Mouse (Mus musculus): Measurements from ENCODE around the gene Tmem94. TPM values are rescaled to one million over a fixed set of nuclear protein-coding genes. Genes with fewer than 3 reads are reported as not detected.
A peak's percentile ranks its signal among the peaks of the same experiment; 100 is the strongest.

Tmem94 gene
- total RNA-seq, 2 experiments from 2014 or later = 85.1 to 88.2 TPM

GRCm38 (mm10) chr11:115830550-115831325, 65.5 kb downstream of the Tmem94 start:
- DNase-seq (ENCODE audit: low spot score) = no peak

- no peak for DNase-seq (ENCODE audit: low spot score)
These were observed 66.3 kb downstream of the Tmem94 start for GRCm38 (mm10) chr11:115831518-115831917.

- DNase-seq (ENCODE audit: low spot score) = no peak
These were observed 66.8 kb downstream of the Tmem94 start for GRCm38 (mm10) chr11:115832064-115832463.

- DNase-seq (ENCODE audit: low spot score) = peak; percentile 59
These were observed 67.3 kb downstream of the Tmem94 start for GRCm38 (mm10) chr11:115832523-115832922.

GRCm38 (mm10) chr11:115833021-115833513, 67.8 kb downstream of the Tmem94 start:
- DNase-seq (ENCODE audit: low spot score) = no peak

GRCm38 (mm10) chr11:115834033-115834432, 68.8 kb downstream of the Tmem94 start:
- DNase-seq (ENCODE audit: low spot score) = no peak

GRCm38 (mm10) chr11:115836656-115837395, 71.6 kb downstream of the Tmem94 start:
- no peak for DNase-seq (ENCODE audit: low spot score)

- no peak for DNase-seq (ENCODE audit: low spot score)
These were observed 72.5 kb downstream of the Tmem94 start for GRCm38 (mm10) chr11:115837606-115838345.

- DNase-seq (ENCODE audit: low spot score) = peak; percentile 71
These were observed 73.7 kb downstream of the Tmem94 start for GRCm38 (mm10) chr11:115838895-115839311.

- no peak for DNase-seq (ENCODE audit: low spot score)
These were observed 74.5 kb downstream of the Tmem94 start for GRCm38 (mm10) chr11:115839732-115840131.

- DNase-seq (ENCODE audit: low spot score) = no peak
These were observed 75.8 kb downstream of the Tmem94 start for GRCm38 (mm10) chr11:115841044-115841443.

- DNase-seq (ENCODE audit: low spot score) = no peak
These were observed 76.8 kb downstream of the Tmem94 start for GRCm38 (mm10) chr11:115841961-115842550.

GRCm38 (mm10) chr11:115843141-115843890, 78.1 kb downstream of the Tmem94 start:
- no peak for DNase-seq (ENCODE audit: low spot score)

GRCm38 (mm10) chr11:115843891-115844239, 78.6 kb downstream of the Tmem94 start:
- no peak for DNase-seq (ENCODE audit: low spot score)

GRCm38 (mm10) chr11:115844240-115844639, 79.0 kb downstream of the Tmem94 start:
- no peak for DNase-seq (ENCODE audit: low spot score)

- no peak for DNase-seq (ENCODE audit: low spot score)
These were observed 80.6 kb downstream of the Tmem94 start for GRCm38 (mm10) chr11:115845819-115846218.
